Mouse (Mus musculus) frontal cortex, adult 2 months (tissue): ENCODE results near the gene Gpatch4. TPM values are rescaled to one million over a fixed set of nuclear protein-coding genes. Genes with fewer than 3 reads are reported as not detected.

ENCODE experiments used
- DNase-seq, 2 experiments: peaks; one replicate each; pipeline ENCODE4 v3.0.0; 2022; ENCODE audit warnings: low spot score in 1 of 2; ENCODE audit errors: extremely low spot score in 1 of 2
- polyA plus RNA-seq: library from polyadenylated mRNA; depleted of rRNA; stranded (reverse); fragments of >200 nt; gene quantifications from 2 replicates; pipeline ENCODE4 v1.2.3, GENCODE M21; 2012; rRNA removed

The Gpatch4 gene
- 13.7 and 14.4 TPM in 2 replicates for polyA plus RNA-seq

DNA sequence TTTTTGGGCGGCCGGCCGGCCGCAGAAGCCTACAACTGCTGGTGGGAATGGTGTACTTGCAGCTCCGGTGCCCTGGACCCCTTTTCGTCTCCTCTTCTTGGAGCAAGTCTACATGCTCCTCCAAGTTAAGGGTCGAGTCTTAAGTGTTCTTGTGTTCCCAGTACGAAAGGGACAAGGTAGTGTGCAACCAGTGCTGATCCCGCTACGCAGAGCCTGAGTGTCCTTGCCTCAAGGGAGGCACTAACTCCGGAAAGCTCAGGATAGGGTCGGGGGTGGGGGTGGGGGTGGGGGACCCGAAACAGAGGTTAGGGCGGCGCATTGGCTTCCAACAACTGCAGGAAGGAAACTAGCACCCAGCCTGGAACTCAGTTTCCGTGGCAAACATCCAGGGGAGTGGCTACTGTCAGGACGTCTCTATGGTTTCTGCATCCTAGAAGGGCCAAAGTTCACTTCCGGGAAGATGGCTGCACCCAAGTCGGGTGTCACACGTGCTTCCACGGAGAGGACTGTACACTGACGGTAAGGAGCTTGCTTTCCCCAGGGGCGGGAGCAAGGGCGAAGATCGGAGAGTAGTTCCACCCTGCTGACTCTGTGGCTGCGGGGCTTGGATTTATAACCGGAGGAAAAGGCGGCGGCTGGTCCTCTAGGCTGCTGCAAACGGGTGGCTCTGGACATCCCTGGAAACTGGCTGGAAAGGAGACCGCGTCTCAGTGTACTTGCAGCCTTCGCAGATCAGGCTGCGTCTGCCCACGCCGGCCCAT lies at the start of gene Gpatch4:
Gpatch4 (plus strand) TSS at position 448 of the 761 bp plus-strand sequence.
- DNase-seq = peak; percentile 83 to 97

DNA sequence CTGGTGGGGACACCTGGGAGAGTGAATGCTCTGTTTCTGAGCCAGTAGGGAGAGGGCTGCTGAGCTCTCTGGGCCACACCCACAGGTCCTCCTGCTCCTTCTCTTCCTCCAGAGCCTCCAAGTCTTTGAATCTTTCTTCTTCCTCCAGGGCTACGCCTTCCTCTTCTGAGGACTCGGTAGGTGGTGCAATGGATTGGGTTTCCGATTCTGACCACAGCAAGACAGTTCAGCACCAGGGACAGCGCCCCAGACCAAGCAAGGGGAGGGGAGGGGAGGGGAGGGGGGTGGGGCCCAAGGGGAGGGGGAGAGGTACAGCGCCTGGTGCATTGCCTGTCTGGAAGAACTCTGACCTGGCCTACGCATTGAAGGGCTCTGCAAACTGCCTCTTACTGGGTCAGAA lies 49.5 kb upstream of the Gpatch4 start:
- DNase-seq = no peak

GRCm38 (mm10) chr3:87995331-87995730 lies 47.6 kb upstream of the Gpatch4 start:
- DNase-seq = no peak

DNA sequence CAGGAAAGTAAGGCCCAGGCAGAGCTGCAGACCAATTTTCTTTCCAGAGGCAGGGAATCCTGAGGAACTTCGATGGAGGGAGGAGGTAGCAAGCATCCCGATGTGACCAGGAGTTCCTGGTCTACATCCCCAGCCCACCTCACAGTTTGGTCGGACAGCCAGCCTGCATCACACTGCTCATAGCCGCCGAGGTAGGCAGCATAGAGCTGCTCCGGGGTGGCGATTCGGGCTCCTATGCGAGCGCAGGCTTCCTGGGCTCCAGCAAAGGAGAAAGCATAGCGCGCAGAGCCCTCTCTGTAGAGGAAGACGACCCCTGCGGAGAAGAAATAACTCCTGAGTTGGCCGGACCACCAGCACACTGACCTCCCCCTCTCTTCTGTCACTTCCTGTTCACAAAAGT lies 46.5 kb upstream of the Gpatch4 start:
- DNase-seq = no peak

DNA sequence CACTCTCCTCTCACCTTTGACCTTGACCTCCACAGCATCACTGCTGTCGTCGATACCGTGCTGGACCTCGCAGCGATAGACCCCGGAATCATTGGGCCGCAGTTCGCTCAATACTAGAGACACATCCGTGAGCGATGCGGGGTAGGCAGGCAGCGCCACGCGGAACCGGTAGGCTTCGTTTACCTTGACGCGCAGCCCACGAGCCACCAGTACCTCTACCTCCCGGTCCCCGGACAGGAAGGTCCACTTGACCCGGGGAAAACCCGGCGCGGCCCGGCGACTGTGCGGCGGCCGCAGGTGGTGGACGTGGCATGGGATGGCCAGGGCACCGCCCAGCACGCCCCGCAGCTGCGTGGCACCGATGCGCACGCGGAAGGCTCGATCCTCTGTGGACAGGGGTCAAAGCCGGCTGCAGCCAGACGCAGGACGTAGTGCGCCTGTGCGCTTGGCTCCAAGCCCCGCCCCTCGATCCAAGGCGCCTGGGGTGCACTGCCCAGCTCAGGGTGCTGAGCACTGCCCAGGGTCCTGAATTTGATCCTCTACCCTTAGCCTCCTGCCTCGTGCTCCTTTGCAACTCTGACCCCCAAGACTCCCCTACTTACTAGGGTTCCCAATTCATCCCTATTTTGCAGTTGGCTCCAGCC lies 45.8 kb upstream of the Gpatch4 start:
- DNase-seq = no peak

GRCm38 (mm10) chr3:87998747-87999146 lies 44.2 kb upstream of the Gpatch4 start:
- peak in 1 of 2 experiments; percentile 60 for DNase-seq

- DNase-seq = no peak
Measured at GRCm38 (mm10) chr3:87999243-87999895, 43.5 kb upstream of the Gpatch4 start.

DNA sequence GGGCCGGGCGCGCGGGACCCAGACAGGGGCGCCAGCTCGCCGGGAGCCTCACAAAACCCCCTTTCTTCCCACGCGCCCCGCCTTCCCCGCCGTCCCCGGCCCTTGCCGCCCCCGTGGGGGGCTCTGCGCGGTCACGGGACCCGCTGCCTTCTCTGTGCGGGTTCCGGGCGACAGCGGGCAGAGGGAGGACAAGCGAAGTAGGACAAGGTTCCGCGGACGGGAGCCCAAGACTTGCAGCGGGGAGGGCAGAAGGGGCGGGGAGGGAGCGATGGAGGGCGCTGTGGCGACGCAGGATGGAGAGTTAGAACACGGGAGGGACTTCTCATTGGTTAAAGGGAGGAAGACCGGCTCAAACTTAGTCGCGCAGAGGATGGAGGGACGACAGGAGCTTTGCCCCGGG lies 42.7 kb upstream of the Gpatch4 start, which contains the start of gene Bcan:
Bcan (minus strand) TSS at position 50 of the 400 bp plus-strand sequence.
- DNase-seq = peak in 1 of 2 experiments; percentile 62

- DNase-seq = no peak
Measured at GRCm38 (mm10) chr3:88000816-88001595, 41.9 kb upstream of the Gpatch4 start.

- DNase-seq = no peak
Measured at GRCm38 (mm10) chr3:88002291-88002976, 40.5 kb upstream of the Gpatch4 start.

- DNase-seq = no peak
Measured at GRCm38 (mm10) chr3:88005822-88006786, 36.8 kb upstream of the Gpatch4 start.

DNA sequence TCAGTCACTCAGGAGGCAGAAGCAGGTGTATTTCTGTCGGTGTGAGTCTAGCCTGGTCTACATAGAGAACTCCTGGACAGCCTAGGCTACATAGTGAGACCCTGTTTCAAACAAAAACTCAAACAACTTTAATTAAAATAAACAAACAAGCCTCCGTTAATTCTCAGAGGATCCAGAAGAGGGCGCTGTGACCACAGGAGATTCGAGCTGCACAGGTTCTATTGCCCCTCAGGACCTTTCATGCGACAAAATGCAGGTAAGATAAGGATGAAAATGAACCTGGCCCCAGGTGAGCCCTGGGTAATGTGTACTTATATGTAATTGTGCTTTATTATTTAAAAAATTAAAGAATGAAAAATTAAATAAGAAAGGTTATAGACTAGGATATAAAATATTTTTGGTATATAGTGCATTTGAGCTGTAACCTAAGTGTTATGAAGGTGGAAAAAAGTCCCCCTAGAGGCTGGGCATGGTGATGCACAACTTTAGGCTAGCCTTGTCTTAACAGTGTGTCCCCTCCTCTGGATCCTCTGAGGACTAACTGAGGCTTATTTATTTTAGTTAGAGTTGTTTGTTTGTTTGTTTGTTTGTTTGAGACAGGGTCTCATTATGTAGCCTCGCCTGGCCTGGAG lies 32.2 kb upstream of the Gpatch4 start:
- no peak for DNase-seq

GRCm38 (mm10) chr3:88022322-88023191 lies 20.4 kb upstream of the Gpatch4 start:
- DNase-seq = peak in 1 of 2 experiments; percentile 81

- no peak for DNase-seq
Measured at GRCm38 (mm10) chr3:88023192-88024074, 19.5 kb upstream of the Gpatch4 start.

GRCm38 (mm10) chr3:88026823-88027222 lies 16.1 kb upstream of the Gpatch4 start:
- DNase-seq = no peak

DNA sequence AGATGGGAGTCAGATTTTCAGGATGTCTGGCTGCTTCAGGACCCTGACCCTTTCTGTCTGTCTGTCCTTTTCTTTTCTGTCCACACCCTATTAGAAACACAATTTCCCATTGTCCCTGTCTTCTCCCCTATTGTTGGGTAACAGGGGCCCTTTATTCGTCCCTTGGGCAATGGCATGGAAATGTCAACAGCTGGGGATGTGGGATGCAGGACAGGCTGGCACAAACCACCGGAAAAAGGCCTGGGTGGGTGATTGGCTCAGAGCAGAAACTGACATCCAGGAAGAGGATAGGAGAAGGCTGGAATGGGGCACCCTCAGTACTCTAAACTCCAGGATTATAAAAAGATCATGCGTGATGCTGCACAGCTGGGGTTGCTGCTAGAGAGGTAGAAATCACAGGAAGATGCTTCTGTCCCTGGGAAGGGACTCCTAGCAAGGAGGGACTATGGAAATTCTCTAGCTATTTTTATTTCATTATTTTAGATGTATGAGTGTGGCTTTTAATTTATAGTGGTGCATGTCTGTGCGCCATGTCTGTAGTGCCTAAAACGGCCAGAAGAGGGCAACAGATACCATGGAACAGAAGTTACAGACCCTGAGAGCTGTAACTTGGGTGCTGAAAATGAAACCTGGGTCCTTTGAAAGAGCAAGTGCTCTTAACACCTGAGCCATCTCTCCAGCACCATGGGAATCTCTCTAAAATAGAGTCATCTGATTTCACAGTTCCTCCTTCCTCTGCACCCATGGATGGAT lies 15.3 kb upstream of the Gpatch4 start, which contains the start of gene Hapln2:
Hapln2 (minus strand) TSS at position 150 of the 753 bp plus-strand sequence.
- DNase-seq = peak in 1 of 2 experiments; percentile 20
